Mouse (Mus musculus) C2C12 (cell line): Measurements from ENCODE around the gene Rsu1. TPM values are rescaled to one million over a fixed set of nuclear protein-coding genes. Genes with fewer than 3 reads are reported as not detected.

Experiments
- H3K27me3 ChIP-seq: one replicate; pipeline ENCODE4 v1.6.1; 2011; ENCODE audit not compliant: control insufficient read depth, insufficient read depth, insufficient read length
- H3K36me3 ChIP-seq: one replicate; pipeline ENCODE4 v1.6.1; 2011; ENCODE audit not compliant: control insufficient read depth, insufficient read depth
- H3K4me3 ChIP-seq: one replicate; pipeline ENCODE4 v1.5.1; 2011; ENCODE audit warnings: mild to moderate bottlenecking, control low read depth; ENCODE audit not compliant: poor library complexity, insufficient read depth, severe bottlenecking
- H3K79me2 ChIP-seq: one replicate; pipeline ENCODE4 v1.6.1; 2011; ENCODE audit not compliant: control insufficient read depth, insufficient read depth
- H3K79me3 ChIP-seq: one replicate; pipeline ENCODE4 v1.6.1; 2011; ENCODE audit warnings: low read depth, control low read depth
- H3ac ChIP-seq: one replicate; pipeline ENCODE3; 2011; ENCODE audit warnings: low read depth; ENCODE audit not compliant: control insufficient read depth, insufficient read length
- CEBPB ChIP-seq: IDR thresholded peaks from one replicate; pipeline ENCODE4 v1.6.1; 2011; ENCODE audit warnings: low read depth, mild to moderate bottlenecking, control low read depth, moderate library complexity
- CTCF ChIP-seq: IDR thresholded peaks from one replicate; pipeline ENCODE4 v1.5.1; 2011; ENCODE audit not compliant: control insufficient read depth, insufficient read depth, insufficient read length
- FOSL1 ChIP-seq: IDR thresholded peaks from one replicate; pipeline ENCODE4 v1.8.0; 2011; ENCODE audit warnings: mild to moderate bottlenecking, low read length; ENCODE audit not compliant: poor library complexity, insufficient read depth, severe bottlenecking
- MAX ChIP-seq: IDR thresholded peaks from one replicate; pipeline ENCODE4 v1.6.1; 2011; ENCODE audit warnings: mild to moderate bottlenecking, control low read depth
- MYOD1 ChIP-seq: IDR thresholded peaks from one replicate; pipeline ENCODE4 v1.6.1; 2011; ENCODE audit warnings: low read depth; ENCODE audit not compliant: control insufficient read depth, insufficient read length
- MYOG ChIP-seq: IDR thresholded peaks from one replicate; pipeline ENCODE4 v1.6.1; 2011; ENCODE audit not compliant: control insufficient read depth, insufficient read length; ENCODE audit errors: extremely low read depth
- USF1 ChIP-seq: IDR thresholded peaks from one replicate; pipeline ENCODE4 v1.6.1; 2011; ENCODE audit warnings: low read depth, mild to moderate bottlenecking, control low read depth, moderate library complexity
- polyA plus RNA-seq: library from polyadenylated mRNA; unstranded; fragments of >200 nt; fragmentation: generic; extraction: Trizol; gene quantifications from one replicate; pipeline ENCODE4 v1.2.1, GENCODE M21; 2012; ENCODE audit warnings: missing spikeins

The Rsu1 gene
- polyA plus RNA-seq, 1 experiment, result 104 TPM

DNA sequence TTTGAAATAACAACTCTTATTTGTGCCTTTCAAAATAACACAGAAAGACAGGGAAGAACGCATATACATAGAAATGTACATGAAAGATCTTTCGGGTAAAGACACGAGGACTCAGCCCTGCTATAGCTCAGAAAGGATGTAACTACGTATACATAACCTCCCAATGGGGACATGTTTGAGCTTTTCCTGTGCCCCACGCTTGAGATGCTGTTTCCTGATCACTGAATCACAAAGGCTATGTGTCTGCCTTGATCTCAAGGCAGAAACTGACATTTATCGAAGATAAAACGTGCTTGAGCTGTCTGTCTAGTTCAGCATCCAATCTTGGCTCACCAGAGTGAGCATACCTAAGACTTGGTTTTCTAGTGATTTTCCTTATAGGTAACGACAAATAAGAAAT lies 138.8 kb downstream of the Rsu1 start:
- H3ac ChIP-seq, result no peak overlapping the region
- TF ChIP-seq MYOD1, result no peak
- TF ChIP-seq USF1, result no peak
- no peak for TF ChIP-seq MYOG
- TF ChIP-seq CEBPB, result no peak
- TF ChIP-seq CTCF, result no peak
- TF ChIP-seq MAX, result no peak
- TF ChIP-seq FOSL1, result no peak
- peak overlapping the region; percentile 2 for H3K4me3 ChIP-seq
- H3K79me2 ChIP-seq, result no peaks in the 10 kb centered on the region
- H3K27me3 ChIP-seq, result no peaks in the 10 kb centered on the region
- no peaks in the 10 kb centered on the region for H3K36me3 ChIP-seq
- H3K79me3 ChIP-seq, result no peaks in the 10 kb centered on the region

GRCm38 (mm10) chr2:13129859-13130258 lies 141.4 kb downstream of the Rsu1 start:
- H3K79me2 ChIP-seq, result no peaks in the 10 kb centered on the region
- no peaks in the 10 kb centered on the region for H3K27me3 ChIP-seq
- H3K79me3 ChIP-seq, result no peaks in the 10 kb centered on the region
- no peak overlapping the region for H3ac ChIP-seq
- H3K36me3 ChIP-seq, result no peaks in the 10 kb centered on the region
- no peak overlapping the region for H3K4me3 ChIP-seq
- TF ChIP-seq CEBPB (no peak), USF1 (no peak), MYOD1 (no peak), MAX (no peak), MYOG (no peak), FOSL1 (no peak), CTCF (no peak)

GRCm38 (mm10) chr2:13129337-13129736 lies 141.9 kb downstream of the Rsu1 start:
- no peak overlapping the region for H3ac ChIP-seq
- no peaks in the 10 kb centered on the region for H3K36me3 ChIP-seq
- no peak for TF ChIP-seq MAX
- no peak for TF ChIP-seq MYOD1
- TF ChIP-seq CEBPB, result no peak
- no peak for TF ChIP-seq USF1
- no peak for TF ChIP-seq CTCF
- no peak for TF ChIP-seq FOSL1
- no peak for TF ChIP-seq MYOG
- H3K79me3 ChIP-seq, result no peaks in the 10 kb centered on the region
- no peak overlapping the region for H3K4me3 ChIP-seq
- H3K79me2 ChIP-seq, result no peaks in the 10 kb centered on the region
- no peaks in the 10 kb centered on the region for H3K27me3 ChIP-seq

GRCm38 (mm10) chr2:13120461-13120860 lies 150.8 kb downstream of the Rsu1 start:
- H3K4me3 ChIP-seq, result no peak overlapping the region
- no peaks in the 10 kb centered on the region for H3K79me2 ChIP-seq
- TF ChIP-seq MYOD1 (no peak), USF1 (no peak)
- H3K36me3 ChIP-seq, result no peaks in the 10 kb centered on the region
- H3K79me3 ChIP-seq, result no peaks in the 10 kb centered on the region
- no peaks in the 10 kb centered on the region for H3K27me3 ChIP-seq
- H3ac ChIP-seq, result no peak overlapping the region

DNA sequence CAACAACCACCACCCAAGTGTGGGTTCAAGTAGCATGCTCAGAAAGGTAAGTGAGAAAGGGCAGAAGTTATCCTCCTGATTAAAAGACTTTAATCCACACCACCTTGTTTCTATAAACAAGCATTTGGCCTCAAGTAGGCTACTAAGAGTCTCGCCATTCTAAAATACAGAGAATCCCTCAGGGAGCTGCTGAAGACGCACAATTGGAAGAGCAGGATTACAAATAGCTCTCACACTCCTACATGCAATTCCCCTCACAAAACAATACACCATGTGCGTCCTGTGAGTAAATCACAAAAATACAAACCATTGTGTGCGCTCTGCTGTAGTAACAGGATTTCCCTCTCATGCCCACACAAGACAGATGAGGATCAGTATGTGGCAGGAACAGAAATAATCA lies 153.3 kb downstream of the Rsu1 start:
- no peaks in the 10 kb centered on the region for H3K27me3 ChIP-seq
- H3ac ChIP-seq, result no peak overlapping the region
- no peaks in the 10 kb centered on the region for H3K79me3 ChIP-seq
- no peak overlapping the region for H3K4me3 ChIP-seq
- no peaks in the 10 kb centered on the region for H3K79me2 ChIP-seq
- H3K36me3 ChIP-seq, result no peaks in the 10 kb centered on the region
- TF ChIP-seq MYOD1 (no peak), FOSL1 (no peak), CTCF (no peak)

DNA sequence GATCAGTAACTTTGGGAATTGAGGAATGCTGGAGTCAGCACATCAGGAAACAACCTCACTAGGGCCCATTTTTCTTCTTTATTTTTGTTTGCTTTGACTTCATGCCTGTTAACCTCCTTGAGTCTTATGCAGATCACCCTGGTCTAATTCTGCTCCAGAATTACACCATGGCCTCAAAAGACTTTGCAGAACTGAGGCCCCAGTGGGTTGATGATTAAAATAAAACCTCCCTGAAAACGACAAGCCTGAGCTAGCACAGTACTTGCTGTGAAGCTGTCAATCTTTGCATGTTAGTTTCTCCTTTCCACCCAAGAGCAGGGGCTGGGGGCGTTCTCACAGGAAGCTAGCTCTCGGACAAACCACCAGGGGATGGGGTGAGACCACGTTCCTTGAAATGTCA lies 164.7 kb downstream of the Rsu1 start:
- no peaks in the 10 kb centered on the region for H3K79me2 ChIP-seq
- no peaks in the 10 kb centered on the region for H3K27me3 ChIP-seq
- no peak overlapping the region for H3ac ChIP-seq
- TF ChIP-seq CTCF (no peak), FOSL1 (no peak), MAX (no peak), MYOG (no peak), USF1 (no peak), MYOD1 (no peak), CEBPB (no peak)
- H3K79me3 ChIP-seq, result no peaks in the 10 kb centered on the region
- no peak overlapping the region for H3K4me3 ChIP-seq
- H3K36me3 ChIP-seq, result no peaks in the 10 kb centered on the region
